13 mouse cellular contexts compared by ENCODE assay signal in the genomic region with DNA sequence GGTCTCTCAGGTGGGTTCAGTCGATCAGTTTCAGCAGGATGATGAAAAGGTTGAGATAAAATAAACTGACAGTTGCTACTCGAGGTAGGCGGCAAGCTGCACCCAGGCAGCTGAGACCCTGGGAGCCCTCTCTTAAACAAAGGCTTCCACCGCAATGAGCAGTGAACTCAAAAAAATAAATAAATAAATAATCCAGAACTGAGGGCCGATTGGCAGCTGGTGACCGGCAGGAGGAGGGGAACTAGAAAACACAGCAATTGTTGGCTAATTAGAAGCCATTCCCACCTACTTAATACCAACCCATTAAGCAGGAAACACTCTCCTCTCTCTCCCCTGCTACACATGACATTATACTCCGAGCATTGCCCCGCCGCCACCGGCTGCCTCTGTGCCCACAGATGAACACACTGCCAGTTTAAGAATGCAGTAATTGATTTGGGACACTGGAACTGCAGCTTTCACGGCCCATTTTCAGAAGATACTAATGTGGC.
A peak's percentile ranks its signal among the peaks of the same experiment; 100 is the strongest.
DNase-seq lines count a peak whose midpoint lies in the region; ATAC-seq and TF ChIP-seq lines count a peak whose summit lies in the region.
"Had no signal": no experiment of that assay in that cellular context is flagged by ENCODE, and none has a peak within 500 bp of the region (broad histone marks: within the 10 kb centered on the region; RNA-seq: fewer than 3 reads in every experiment).

No protein-coding gene starts in this region.

- WGBS in heart, embryonic 13.5 days = 25% methylated on average over 11 of the region's 11 CpGs
- whole genome bisulfite sequencing in heart, embryonic 11.5 days (ENCODE audit: insufficient replicate concordance) = 21% methylated on average over 11 of the region's 11 CpGs
- 14% methylated on average over 11 of the region's 11 CpGs for WGBS in hindbrain, embryonic 12.5 days
- 8% methylated on average over 11 of the region's 11 CpGs for WGBS in midbrain, embryonic 16.5 days
- 39% methylated on average over 11 of the region's 11 CpGs for WGBS in liver, postnatal 0 days (ENCODE audit: insufficient replicate concordance)
- 30% methylated on average over 11 of the region's 11 CpGs for WGBS in intestine, embryonic 15.5 days

- no peak for TF ChIP-seq CTCF in liver, postnatal 0 days (IDR thresholded peaks at IDR 0.05; ENCODE audit: low read depth)

- H3K9me3 ChIP-seq in heart, embryonic 13.5 days = no peaks in the 10 kb centered on the region
- no peaks in the 10 kb centered on the region for H3K9me3 ChIP-seq in heart, embryonic 11.5 days (replicated peaks; ENCODE audit: control insufficient read depth, low read length)
- H3K9me3 ChIP-seq in hindbrain, embryonic 12.5 days (replicated peaks) = no peaks in the 10 kb centered on the region
- H3K9me3 ChIP-seq in midbrain, embryonic 16.5 days (replicated peaks; ENCODE audit: control insufficient read depth, low read length, poor library complexity, severe bottlenecking) = no peaks in the 10 kb centered on the region
- no peaks in the 10 kb centered on the region for H3K9me3 ChIP-seq in liver, postnatal 0 days (ENCODE audit: low read length)
- H3K9me3 ChIP-seq in intestine, embryonic 15.5 days = no peaks in the 10 kb centered on the region
- H3K9me3 ChIP-seq: liver, embryonic 15.5 days; stomach, embryonic 15.5 days had no signal

- no peak overlapping the region for H3K27ac ChIP-seq in heart, embryonic 13.5 days (replicated peaks)
- no peak overlapping the region for H3K27ac ChIP-seq in heart, embryonic 11.5 days (ENCODE audit: low read depth, low read length)
- no peak overlapping the region for H3K27ac ChIP-seq in hindbrain, embryonic 12.5 days
- no peak overlapping the region for H3K27ac ChIP-seq in midbrain, embryonic 16.5 days (ENCODE audit: low read length)
- H3K27ac ChIP-seq in liver, postnatal 0 days (ENCODE audit: low read depth) = no peak overlapping the region
- H3K27ac ChIP-seq in intestine, embryonic 15.5 days = no peak overlapping the region
- H3K27ac ChIP-seq: liver, embryonic 15.5 days; stomach, embryonic 15.5 days had no signal

- DNase-seq in embryo, embryonic 11 days = peak; percentile 19
- DNase-seq in liver, postnatal 0 days = no peak
- no peak for DNase-seq in adrenal gland, adult 2 months
- DNase-seq: heart, postnatal 4 days had no signal

- H3K4me2 ChIP-seq in heart, embryonic 13.5 days = peak overlapping the region; percentile 11; the same call in 1 of the 2 replicates
- no peak overlapping the region for H3K4me2 ChIP-seq in heart, embryonic 11.5 days
- peak overlapping the region; percentile 28 for H3K4me2 ChIP-seq in hindbrain, embryonic 12.5 days (replicated peaks)
- H3K4me2 ChIP-seq in midbrain, embryonic 16.5 days (ENCODE audit: low read length) = peak overlapping the region; percentile 19
- no peak overlapping the region for H3K4me2 ChIP-seq in liver, postnatal 0 days (ENCODE audit: low read depth, low read length)
- H3K4me2 ChIP-seq in intestine, embryonic 15.5 days (replicated peaks) = no peak overlapping the region
- H3K4me2 ChIP-seq: liver, embryonic 15.5 days; stomach, embryonic 15.5 days had no signal

- no peaks in the 10 kb centered on the region for H3K36me3 ChIP-seq in heart, embryonic 13.5 days
- H3K36me3 ChIP-seq in heart, embryonic 11.5 days (ENCODE audit: control insufficient read depth, insufficient read depth, low read length) = no peaks in the 10 kb centered on the region
- no peaks in the 10 kb centered on the region for H3K36me3 ChIP-seq in hindbrain, embryonic 12.5 days
- H3K36me3 ChIP-seq in midbrain, embryonic 16.5 days (ENCODE audit: control insufficient read depth, insufficient read depth, low read length) = no peaks in the 10 kb centered on the region
- no peaks in the 10 kb centered on the region for H3K36me3 ChIP-seq in liver, postnatal 0 days (replicated peaks; ENCODE audit: insufficient read depth, low read length)
- no peaks in the 10 kb centered on the region for H3K36me3 ChIP-seq in intestine, embryonic 15.5 days
- H3K36me3 ChIP-seq: liver, embryonic 15.5 days; stomach, embryonic 15.5 days had no signal

- no peak for ATAC-seq in heart, embryonic 13.5 days (ENCODE audit: extremely low read depth, insufficient number of reproducible peaks, low FRiP score, low TSS enrichment)
- ATAC-seq in heart, embryonic 11.5 days (replicated peaks; ENCODE audit: insufficient number of reproducible peaks, low FRiP score, low TSS enrichment) = no peak
- ATAC-seq in hindbrain, embryonic 12.5 days (ENCODE audit: low FRiP score) = peak; percentile 89
- peak; percentile 86 for ATAC-seq in midbrain, embryonic 16.5 days
- ATAC-seq in liver, postnatal 0 days = no peak
- no peak for ATAC-seq in intestine, embryonic 15.5 days
- ATAC-seq: Patski had no signal

- no peak overlapping the region for H3K4me3 ChIP-seq in heart, embryonic 13.5 days
- no peak overlapping the region for H3K4me3 ChIP-seq in heart, embryonic 11.5 days (ENCODE audit: low read depth, low read length)
- no peak overlapping the region for H3K4me3 ChIP-seq in hindbrain, embryonic 12.5 days
- H3K4me3 ChIP-seq in midbrain, embryonic 16.5 days (ENCODE audit: low read depth, low read length) = no peak overlapping the region
- H3K4me3 ChIP-seq in liver, postnatal 0 days (ENCODE audit: low read depth, low read length) = no peak overlapping the region
- no peak overlapping the region for H3K4me3 ChIP-seq in intestine, embryonic 15.5 days (replicated peaks)
- H3K4me3 ChIP-seq: liver, embryonic 15.5 days; megakaryocyte, embryonic 14.5 days; stomach, embryonic 15.5 days had no signal

- TF ChIP-seq EP300 in liver, postnatal 0 days (IDR thresholded peaks at IDR 0.05; ENCODE audit: low read depth) = no peak

- H3K4me1 ChIP-seq in heart, embryonic 13.5 days = no peaks in the 10 kb centered on the region
- no peaks in the 10 kb centered on the region for H3K4me1 ChIP-seq in heart, embryonic 11.5 days (ENCODE audit: control insufficient read depth, insufficient read depth, low read length)
- no peaks in the 10 kb centered on the region; the same call in 1 of the 2 replicates for H3K4me1 ChIP-seq in hindbrain, embryonic 12.5 days
- H3K4me1 ChIP-seq in midbrain, embryonic 16.5 days (ENCODE audit: control insufficient read depth, insufficient read depth, low read length) = peaks cover 8% of the 10 kb centered on the region; the same call in 1 of the 2 replicates
- H3K4me1 ChIP-seq in liver, postnatal 0 days (ENCODE audit: insufficient read depth) = no peaks in the 10 kb centered on the region
- no peaks in the 10 kb centered on the region for H3K4me1 ChIP-seq in intestine, embryonic 15.5 days (replicated peaks)
- H3K4me1 ChIP-seq: liver, embryonic 15.5 days; megakaryocyte, embryonic 14.5 days; stomach, embryonic 15.5 days had no signal

- H3K9ac ChIP-seq in heart, embryonic 13.5 days = no peak overlapping the region
- H3K9ac ChIP-seq in heart, embryonic 11.5 days (ENCODE audit: low read depth, low read length) = no peak overlapping the region
- H3K9ac ChIP-seq in hindbrain, embryonic 12.5 days = no peak overlapping the region
- H3K9ac ChIP-seq in midbrain, embryonic 16.5 days (ENCODE audit: low read depth, low read length) = no peak overlapping the region
- H3K9ac ChIP-seq in liver, postnatal 0 days (replicated peaks) = no peak overlapping the region
- no peak overlapping the region for H3K9ac ChIP-seq in intestine, embryonic 15.5 days
- H3K9ac ChIP-seq: liver, embryonic 15.5 days; stomach, embryonic 15.5 days had no signal

- no peaks in the 10 kb centered on the region for H3K27me3 ChIP-seq in heart, embryonic 13.5 days (replicated peaks)
- H3K27me3 ChIP-seq in heart, embryonic 11.5 days (ENCODE audit: control insufficient read depth, insufficient read depth, low read length) = no peaks in the 10 kb centered on the region
- no peaks in the 10 kb centered on the region for H3K27me3 ChIP-seq in hindbrain, embryonic 12.5 days
- no peaks in the 10 kb centered on the region for H3K27me3 ChIP-seq in midbrain, embryonic 16.5 days (ENCODE audit: control insufficient read depth, insufficient read depth, low read depth, low read length)
- no peaks in the 10 kb centered on the region for H3K27me3 ChIP-seq in liver, postnatal 0 days (ENCODE audit: insufficient read depth, low read length)
- H3K27me3 ChIP-seq in intestine, embryonic 15.5 days (replicated peaks) = no peaks in the 10 kb centered on the region
- H3K27me3 ChIP-seq: liver, embryonic 15.5 days; megakaryocyte, embryonic 14.5 days; stomach, embryonic 15.5 days had no signal

Comparison
In these comparisons a context has a peak if more than half of its experiments do, and no peak if none do; other contexts are left out.
1. H3K4me2 ChIP-seq: peak in heart, embryonic 13.5 days (single experiment), hindbrain, embryonic 12.5 days (single experiment) and midbrain, embryonic 16.5 days (single experiment); none in heart, embryonic 11.5 days (single experiment), liver, postnatal 0 days (single experiment) and intestine, embryonic 15.5 days (single experiment).
2. ATAC-seq: peak in hindbrain, embryonic 12.5 days (single experiment) and midbrain, embryonic 16.5 days (single experiment); none in heart, embryonic 13.5 days (single experiment), heart, embryonic 11.5 days (single experiment), liver, postnatal 0 days (single experiment) and intestine, embryonic 15.5 days (single experiment).